Mouse (Mus musculus) ES-Bruce4 (cell line): Measurements from ENCODE around the gene Bcl7a.

ENCODE experiments used
- CTCF ChIP-seq: IDR thresholded peaks from one replicate; pipeline ENCODE4 v1.8.1; 2011; ENCODE audit warnings: low read depth, low read length
- EP300 ChIP-seq: IDR thresholded peaks from 2 replicates; pipeline ENCODE4 v1.6.1; 2011; ENCODE audit warnings: low read depth, low read length; ENCODE audit not compliant: insufficient read depth
- POLR2A ChIP-seq: IDR thresholded peaks from one replicate; pipeline ENCODE4 v1.8.1; 2011; ENCODE audit warnings: low read length; ENCODE audit not compliant: insufficient read depth

- no peak for TF ChIP-seq CTCF
- TF ChIP-seq EP300 = no peak
- no peak for TF ChIP-seq POLR2A
Observed at GRCm38 (mm10) chr5:123423885-123424284, 80.3 kb downstream of the Bcl7a start.
